In the genomic region with DNA sequence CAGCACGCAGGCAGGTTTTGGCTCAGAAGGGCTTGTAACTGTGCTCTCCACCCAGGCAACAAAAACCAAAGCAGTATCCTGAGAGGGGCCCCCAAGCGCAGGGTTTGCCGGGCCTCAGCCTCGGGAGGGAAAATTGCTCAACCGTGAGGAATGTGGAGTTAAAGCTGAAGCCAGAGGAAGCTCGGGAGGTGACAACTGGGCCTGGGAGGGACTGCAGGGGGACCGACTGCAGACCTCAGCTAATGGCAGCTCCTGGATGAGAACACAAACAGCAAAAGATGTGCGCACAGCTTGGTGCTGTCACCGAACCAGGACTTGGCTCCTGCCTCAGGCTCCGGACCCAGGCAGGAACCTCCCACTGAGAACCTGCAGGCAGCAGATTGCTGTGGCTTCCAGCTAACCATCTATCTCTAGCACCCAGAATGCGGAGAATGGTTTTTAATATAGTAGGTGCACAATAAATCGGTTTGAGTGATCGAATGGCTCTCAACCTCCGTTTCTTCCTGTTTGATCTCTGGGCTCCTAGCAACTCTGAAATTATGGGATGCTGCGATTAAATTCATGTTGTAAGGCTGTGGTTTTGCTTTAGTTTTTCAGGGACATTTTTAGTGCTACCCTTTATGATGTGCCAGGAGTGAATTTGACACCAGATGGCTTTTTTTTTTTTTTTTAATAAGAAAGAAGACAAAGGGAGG, we compare ENCODE assay signal across 8 mouse cellular contexts. TPM values are rescaled to one million over a fixed set of nuclear protein-coding genes. Genes with fewer than 3 reads are reported as not detected.
DNase-seq lines count a peak whose midpoint lies in the region; ATAC-seq and TF ChIP-seq lines count a peak whose summit lies in the region.

No protein-coding gene starts in this region.

- H3K9ac ChIP-seq in midbrain, embryonic 13.5 days (replicated peaks) = no peak overlapping the region
- H3K9ac ChIP-seq in intestine, embryonic 14.5 days (ENCODE audit: low read length) = 0 out of 2 replicates have a peak overlapping the region, but pooled peaks have one; percentile 7
- 0 out of 2 replicates have a peak overlapping the region, but pooled peaks have one; percentile 34 for H3K9ac ChIP-seq in limb, embryonic 14.5 days (ENCODE audit: low read depth, low read length, severe bottlenecking)

- peak; percentile 66 for DNase-seq in midbrain, embryonic 10.5 days (ENCODE audit: low spot score)
- peak; percentile 86 to 90 for DNase-seq in cerebellum, postnatal 10 days
- peak; percentile 74 for DNase-seq in gastrocnemius, postnatal 14 days
- DNase-seq in intestine, embryonic 14.5 days (ENCODE audit: low spot score) = peak; percentile 84
- peak; percentile 73 for DNase-seq in limb, embryonic 14.5 days (ENCODE audit: low spot score)
- peak; percentile 54 for DNase-seq in ovary, postnatal 14 days (ENCODE audit: low spot score)
- no peak for DNase-seq in spleen, postnatal 14 days (ENCODE audit: low spot score in 2 of 2)

- TF ChIP-seq POLR2A in limb, embryonic 14.5 days (IDR thresholded peaks at IDR 0.05; ENCODE audit: borderline replicate concordance, extremely low read depth, insufficient read depth, insufficient read length) = no peak

- no peak overlapping the region; the same call in 1 of the 2 replicates for H3K4me3 ChIP-seq in midbrain, embryonic 10.5 days
- H3K4me3 ChIP-seq in midbrain, embryonic 13.5 days (replicated peaks) = no peak overlapping the region
- no peak overlapping the region for H3K4me3 ChIP-seq in intestine, embryonic 14.5 days (ENCODE audit: low read depth, low read length)
- H3K4me3 ChIP-seq in limb, embryonic 14.5 days (replicated peaks; ENCODE audit: low read length) = 0 out of 2 replicates have a peak overlapping the region, but pooled peaks have one; percentile 0

- no peak for ATAC-seq in midbrain, embryonic 13.5 days
- ATAC-seq in intestine, embryonic 14.5 days (replicated peaks; ENCODE audit: low FRiP score, low TSS enrichment, low read depth) = peak; percentile 63
- peak; percentile 77 for ATAC-seq in limb, embryonic 14.5 days (ENCODE audit: low FRiP score, low read depth)

- H3K27ac ChIP-seq in midbrain, embryonic 10.5 days (replicated peaks) = peak overlapping the region; percentile 77
- H3K27ac ChIP-seq in midbrain, embryonic 13.5 days = no peak overlapping the region; the same call in 1 of the 2 replicates
- H3K27ac ChIP-seq in intestine, embryonic 14.5 days (ENCODE audit: low read depth) = peak overlapping the region; percentile 86
- peak overlapping the region; percentile 89 for H3K27ac ChIP-seq in limb, embryonic 14.5 days (replicated peaks; ENCODE audit: low read depth, low read length)

- H3K4me2 ChIP-seq in midbrain, embryonic 13.5 days (replicated peaks) = no peak overlapping the region
- H3K4me2 ChIP-seq in intestine, embryonic 14.5 days (ENCODE audit: low read length) = peak overlapping the region; percentile 22
- H3K4me2 ChIP-seq in limb, embryonic 14.5 days (replicated peaks; ENCODE audit: low read depth, low read length, severe bottlenecking) = peak overlapping the region; percentile 25; the same call in 1 of the 2 replicates

- peaks cover 32% of the 10 kb centered on the region for H3K27me3 ChIP-seq in midbrain, embryonic 10.5 days (ENCODE audit: low read depth, poor library complexity, severe bottlenecking)
- H3K27me3 ChIP-seq in midbrain, embryonic 13.5 days = peaks cover 24% of the 10 kb centered on the region
- H3K27me3 ChIP-seq in intestine, embryonic 14.5 days (replicated peaks; ENCODE audit: control insufficient read depth, insufficient read depth, low read length) = no peaks in the 10 kb centered on the region
- no peaks in the 10 kb centered on the region for H3K27me3 ChIP-seq in limb, embryonic 14.5 days (ENCODE audit: control insufficient read depth, insufficient read depth, low read length)

- no peaks in the 10 kb centered on the region for H3K36me3 ChIP-seq in midbrain, embryonic 10.5 days
- H3K36me3 ChIP-seq in midbrain, embryonic 13.5 days = no peaks in the 10 kb centered on the region
- H3K36me3 ChIP-seq in intestine, embryonic 14.5 days (ENCODE audit: control insufficient read depth, insufficient read depth, low read length) = no peaks in the 10 kb centered on the region
- H3K36me3 ChIP-seq in limb, embryonic 14.5 days (ENCODE audit: control insufficient read depth, insufficient read depth, low read length) = no peaks in the 10 kb centered on the region

- 27% methylated on average over 15 of the region's 15 CpGs for WGBS in midbrain, embryonic 10.5 days
- WGBS in midbrain, embryonic 13.5 days = 25% methylated on average over 15 of the region's 15 CpGs
- WGBS in intestine, embryonic 14.5 days = 27% methylated on average over 15 of the region's 15 CpGs
- WGBS in limb, embryonic 14.5 days = 19% methylated on average over 15 of the region's 15 CpGs

- no peaks in the 10 kb centered on the region for H3K9me3 ChIP-seq in midbrain, embryonic 10.5 days (replicated peaks)
- no peaks in the 10 kb centered on the region for H3K9me3 ChIP-seq in midbrain, embryonic 13.5 days
- no peaks in the 10 kb centered on the region for H3K9me3 ChIP-seq in intestine, embryonic 14.5 days (ENCODE audit: control insufficient read depth, low read length)
- H3K9me3 ChIP-seq in limb, embryonic 14.5 days (ENCODE audit: control insufficient read depth, low read length) = no peaks in the 10 kb centered on the region

- H3K4me1 ChIP-seq in midbrain, embryonic 10.5 days = peaks cover 39% of the 10 kb centered on the region
- peaks cover 9% of the 10 kb centered on the region for H3K4me1 ChIP-seq in midbrain, embryonic 13.5 days (replicated peaks)
- H3K4me1 ChIP-seq in intestine, embryonic 14.5 days (replicated peaks; ENCODE audit: control insufficient read depth, insufficient read depth, low read length) = peaks cover 23% of the 10 kb centered on the region
- H3K4me1 ChIP-seq in limb, embryonic 14.5 days (ENCODE audit: control insufficient read depth, insufficient read depth, low read length) = peaks cover 30% of the 10 kb centered on the region

- intact Hi-C loops in gastrocnemius, postnatal 14 days (cut with DNase I; ENCODE audit: low total_unique reads) = no loop called here

RNA-seq across cellular contexts. Expression of a gene that starts 16.1 kb away (rescaled TPM):
- 36.8 and 39.3 TPM in 2 replicates for polyA plus RNA-seq in midbrain, embryonic 10.5 days (2016; fragmentation: Nextera tagmentation; extraction: Ambion mirVana)
- polyA plus RNA-seq in midbrain, embryonic 13.5 days (2015; fragmentation: Nextera tagmentation; extraction: Ambion mirVana) = 18.7 and 23.6 TPM in 2 replicates
- 100 to 1,000 TPM in 1 of 2 experiments, 10 to 100 TPM in 1; 98.5 to 102 TPM for total RNA-seq in gastrocnemius, postnatal 14 days (2021)
- polyA plus RNA-seq in intestine, embryonic 14.5 days (2014; fragmentation: Nextera tagmentation; extraction: Ambion mirVana) = 99.2 and 101 TPM in 2 replicates
- 230 and 284 TPM in 2 replicates for polyA plus RNA-seq in limb, embryonic 14.5 days (2012; rRNA removed)
- 143 and 153 TPM in 2 replicates for polyA plus RNA-seq in limb, embryonic 14.5 days (2014; fragmentation: Nextera tagmentation; extraction: Ambion mirVana)

RNA-seq across cellular contexts. Expression of a gene that starts 38.1 kb away (rescaled TPM):
- polyA plus RNA-seq in midbrain, embryonic 10.5 days (2016; fragmentation: Nextera tagmentation; extraction: Ambion mirVana) = 0.36 and 2.2 TPM in 2 replicates
- polyA plus RNA-seq in midbrain, embryonic 13.5 days (2015; fragmentation: Nextera tagmentation; extraction: Ambion mirVana) = 2.2 and 2.8 TPM in 2 replicates
- total RNA-seq in gastrocnemius, postnatal 14 days (2021) = under 1 TPM; 0.51 to 0.64 TPM
- polyA plus RNA-seq in intestine, embryonic 14.5 days (2014; fragmentation: Nextera tagmentation; extraction: Ambion mirVana) = 0.22 TPM in 2 replicates
- 0.35 and 0.45 TPM in 2 replicates for polyA plus RNA-seq in limb, embryonic 14.5 days (2012; rRNA removed)
- polyA plus RNA-seq in limb, embryonic 14.5 days (2014; fragmentation: Nextera tagmentation; extraction: Ambion mirVana) = 0.22 and 0.28 TPM in 2 replicates

Comparison
In these comparisons a context has a peak if more than half of its experiments do, and no peak if none do; other contexts are left out.
1. DNase-seq: peak in midbrain, embryonic 10.5 days (single experiment), cerebellum, postnatal 10 days (2 of 2), gastrocnemius, postnatal 14 days (single experiment), intestine, embryonic 14.5 days (single experiment), limb, embryonic 14.5 days (single experiment) and ovary, postnatal 14 days (single experiment); none in spleen, postnatal 14 days (0 of 2).